Mouse (Mus musculus): ENCODE data around the gene Vav2. TPM values are rescaled to one million over a fixed set of nuclear protein-coding genes. Genes with fewer than 3 reads are reported as not detected.

Vav2 gene
- total RNA-seq, 2 experiments from 2014 or later: 10.2 to 10.5 TPM

- TF ChIP-seq CTCF (IDR thresholded peaks at IDR 0.05): no peak
- intact Hi-C loops (cut with DNase I): no loop called here
- DNase-seq (ENCODE audit: extremely low spot score in 1 of 2, low spot score in 2 of 2): no peak
- no peak overlapping the region for H3K27ac ChIP-seq
- H3K4me3 ChIP-seq: no peak overlapping the region
These were observed 86.2 kb downstream of the Vav2 start for GRCm38 (mm10) chr2:27340682-27341081.

GRCm38 (mm10) chr2:27339051-27339450, 87.8 kb downstream of the Vav2 start:
- no peak for TF ChIP-seq CTCF (IDR thresholded peaks at IDR 0.05)
- H3K27ac ChIP-seq: no peak overlapping the region
- no peak for DNase-seq (ENCODE audit: extremely low spot score in 1 of 2, low spot score in 2 of 2)
- H3K4me3 ChIP-seq: no peak overlapping the region
- intact Hi-C loops (cut with DNase I): no loop called here

DNA sequence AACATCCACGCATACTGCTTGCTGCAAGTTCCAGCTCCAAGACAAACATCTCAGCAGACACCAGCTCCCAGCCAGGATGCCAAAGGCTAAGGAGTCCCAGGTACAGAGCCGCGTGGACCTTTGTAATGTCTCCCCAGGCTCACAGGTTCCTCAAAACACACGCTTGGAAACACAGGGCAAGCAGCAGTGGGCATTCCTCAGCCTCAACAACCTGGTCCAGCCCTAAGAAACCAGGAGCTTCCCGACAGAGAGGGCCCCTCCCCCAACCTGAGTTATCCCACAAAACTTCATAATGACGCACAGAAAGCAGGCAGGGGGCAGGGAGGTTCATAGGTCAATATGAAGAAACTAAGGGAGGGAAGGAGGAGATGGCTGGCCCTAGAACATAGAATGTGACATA, 89.6 kb downstream of the Vav2 start:
- TF ChIP-seq CTCF (IDR thresholded peaks at IDR 0.05): no peak
- no peak for DNase-seq (ENCODE audit: extremely low spot score in 1 of 2, low spot score in 2 of 2)
- H3K27ac ChIP-seq: no peak overlapping the region
- intact Hi-C loops (cut with DNase I): no loop called here
- no peak overlapping the region for H3K4me3 ChIP-seq

DNA sequence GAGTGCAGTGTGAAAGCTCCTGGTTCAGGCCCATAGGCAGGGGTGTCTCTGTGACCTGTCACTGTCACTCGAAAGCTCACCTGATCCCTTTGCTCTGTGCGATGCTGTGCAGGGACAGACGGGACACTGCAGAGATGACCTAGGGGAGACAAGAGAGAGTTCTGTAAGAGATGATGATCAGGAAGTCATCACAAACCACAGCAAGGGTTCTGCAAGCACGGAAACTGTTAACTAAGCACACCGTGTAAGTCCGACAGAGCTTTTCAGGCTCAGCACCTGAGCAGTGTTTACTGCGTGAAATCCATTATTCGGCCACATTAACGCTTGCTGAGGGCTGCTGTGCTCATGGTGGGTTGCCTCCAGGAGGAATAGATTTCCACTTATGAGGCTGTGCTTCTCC, 90.2 kb downstream of the Vav2 start:
- no peak for TF ChIP-seq CTCF (IDR thresholded peaks at IDR 0.05)
- Histone ChIP-seq H3K4me3 (no peak overlapping the region), H3K27ac (no peak overlapping the region; the same call in 1 of the 2 replicates)
- intact Hi-C loops (cut with DNase I): no loop called here
- DNase-seq (ENCODE audit: extremely low spot score in 1 of 2, low spot score in 2 of 2): no peak

DNA sequence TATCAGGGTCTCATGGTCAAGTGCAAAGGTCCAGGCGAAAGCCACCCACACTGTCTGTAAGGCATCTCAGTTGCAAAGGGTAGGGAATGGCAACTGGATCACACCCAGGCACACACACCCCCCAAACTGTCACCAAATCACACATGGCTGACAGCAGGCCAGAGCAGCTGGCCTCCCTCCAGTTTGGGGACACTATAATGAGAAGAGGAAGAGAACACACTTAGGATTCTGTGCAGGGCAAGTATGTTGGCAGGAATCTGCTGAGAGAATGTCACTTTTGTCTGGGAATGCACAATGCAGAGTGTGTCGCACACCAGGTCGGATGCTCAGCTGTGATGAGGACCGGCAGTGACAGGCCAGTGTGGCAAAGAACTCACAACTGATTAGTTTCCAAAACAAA, 92.0 kb downstream of the Vav2 start:
- Histone ChIP-seq H3K4me3 (no peak overlapping the region), H3K27ac (no peak overlapping the region)
- no peak for DNase-seq (ENCODE audit: extremely low spot score in 1 of 2, low spot score in 2 of 2)
- TF ChIP-seq CTCF (IDR thresholded peaks at IDR 0.05): no peak
- intact Hi-C loops (cut with DNase I): no loop called here

DNA sequence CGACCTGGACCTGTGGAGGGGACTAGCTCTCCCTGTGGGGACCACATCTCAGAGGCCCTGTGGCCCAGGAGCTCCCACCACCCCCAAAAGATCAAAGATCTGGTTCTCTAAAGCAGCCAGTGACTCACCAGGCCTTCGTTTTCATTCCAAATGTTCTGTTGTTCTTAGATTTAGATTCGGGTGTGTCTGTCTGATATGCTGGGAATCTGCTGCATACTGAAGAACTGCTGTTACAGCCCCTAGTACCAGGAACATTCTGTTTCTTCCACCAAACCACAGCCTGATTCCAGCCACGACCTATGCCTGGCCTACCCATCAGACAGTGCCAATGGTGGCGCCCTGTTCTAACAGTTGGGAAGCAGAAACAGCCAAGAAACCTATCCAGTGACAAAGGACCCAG, 95.3 kb downstream of the Vav2 start:
- H3K4me3 ChIP-seq: no peak overlapping the region
- intact Hi-C loops (cut with DNase I): no loop called here
- no peak overlapping the region for H3K27ac ChIP-seq
- TF ChIP-seq CTCF (IDR thresholded peaks at IDR 0.05): no peak
- no peak for DNase-seq (ENCODE audit: extremely low spot score in 1 of 2, low spot score in 2 of 2)

DNA sequence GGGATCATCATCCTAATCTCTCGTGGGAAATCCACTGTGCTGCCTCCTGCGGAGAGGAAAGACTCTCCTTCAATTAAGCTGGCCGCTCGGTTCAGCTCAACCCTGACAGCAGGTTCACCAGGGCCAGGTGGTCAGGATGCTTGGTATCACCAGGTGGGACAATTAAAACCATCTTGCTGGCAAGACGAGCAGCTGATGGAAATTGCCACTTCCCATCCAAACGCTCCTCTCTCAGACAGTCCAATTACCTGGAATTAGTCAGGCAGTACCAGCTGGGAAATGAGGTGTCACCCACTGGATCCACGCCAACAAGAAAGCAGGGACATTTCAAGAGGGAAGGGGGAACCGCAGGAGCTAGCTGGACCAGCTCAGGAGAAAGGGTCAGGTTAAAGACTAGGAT, 96.4 kb downstream of the Vav2 start:
- no peak overlapping the region for H3K27ac ChIP-seq
- no peak for TF ChIP-seq CTCF (IDR thresholded peaks at IDR 0.05)
- DNase-seq (ENCODE audit: extremely low spot score in 1 of 2, low spot score in 2 of 2): no peak
- intact Hi-C loops (cut with DNase I): no loop called here
- no peak overlapping the region for H3K4me3 ChIP-seq

DNA sequence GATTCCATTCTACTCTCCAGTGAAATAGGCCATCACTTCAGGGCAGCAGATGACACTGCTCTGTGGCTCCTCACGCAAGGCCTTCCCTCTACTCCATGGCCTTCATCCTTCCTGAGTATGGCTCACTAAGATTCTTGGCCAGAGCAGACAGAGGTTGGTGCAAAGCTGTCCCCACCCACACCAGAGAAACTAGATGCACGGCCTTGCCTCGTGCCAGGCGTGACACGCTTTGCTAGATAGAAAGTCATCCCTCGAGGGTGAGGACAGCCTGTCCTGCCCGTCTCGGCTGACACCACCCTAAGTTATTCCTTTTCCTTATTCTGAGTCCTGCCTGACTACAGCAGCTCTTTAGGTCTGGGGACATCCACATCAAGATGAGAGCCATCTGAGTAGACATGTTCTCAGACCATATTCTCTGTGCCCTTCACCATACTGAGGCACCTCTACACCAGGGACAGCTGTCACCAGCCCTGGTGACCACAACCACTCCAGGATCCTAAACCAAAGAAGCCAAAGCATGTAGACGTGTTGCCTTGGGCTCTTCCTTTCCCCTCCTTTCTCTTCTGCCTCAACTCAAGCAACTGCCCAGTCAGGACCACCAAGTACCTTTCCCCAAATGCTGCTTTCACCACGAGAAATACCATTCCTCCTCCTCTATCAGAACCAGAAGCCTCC, 97.3 kb downstream of the Vav2 start:
- no peak for TF ChIP-seq CTCF (IDR thresholded peaks at IDR 0.05)
- Histone ChIP-seq H3K27ac (no peak overlapping the region), H3K4me3 (no peak overlapping the region)
- DNase-seq (ENCODE audit: extremely low spot score in 1 of 2, low spot score in 2 of 2): no peak
- intact Hi-C loops (cut with DNase I): no loop called here

DNA sequence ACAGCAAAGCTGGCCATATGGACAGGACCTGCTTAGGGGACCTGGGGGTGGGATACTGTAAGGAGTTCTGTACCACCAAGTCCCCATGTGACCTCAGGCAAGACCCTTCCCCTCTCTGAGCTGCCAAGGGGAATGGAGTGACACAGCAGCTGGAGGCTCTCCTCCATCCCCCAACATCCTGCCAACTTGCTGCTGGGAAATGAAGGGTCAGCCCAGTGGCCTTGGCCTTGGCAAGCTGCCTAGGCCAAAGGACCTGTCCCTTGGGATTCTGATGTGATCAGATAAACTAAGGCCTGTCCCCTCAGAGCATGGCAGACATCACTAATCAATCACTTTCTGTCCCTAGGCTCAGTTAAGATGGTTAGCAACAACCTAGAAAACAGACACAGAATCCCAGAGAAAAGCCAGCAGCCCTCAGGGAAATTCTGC, 98.2 kb downstream of the Vav2 start:
- intact Hi-C loops (cut with DNase I): no loop called here
- H3K27ac ChIP-seq: no peak overlapping the region
- TF ChIP-seq CTCF (IDR thresholded peaks at IDR 0.05): no peak
- no peak overlapping the region for H3K4me3 ChIP-seq
- no peak for DNase-seq (ENCODE audit: extremely low spot score in 1 of 2, low spot score in 2 of 2)

DNA sequence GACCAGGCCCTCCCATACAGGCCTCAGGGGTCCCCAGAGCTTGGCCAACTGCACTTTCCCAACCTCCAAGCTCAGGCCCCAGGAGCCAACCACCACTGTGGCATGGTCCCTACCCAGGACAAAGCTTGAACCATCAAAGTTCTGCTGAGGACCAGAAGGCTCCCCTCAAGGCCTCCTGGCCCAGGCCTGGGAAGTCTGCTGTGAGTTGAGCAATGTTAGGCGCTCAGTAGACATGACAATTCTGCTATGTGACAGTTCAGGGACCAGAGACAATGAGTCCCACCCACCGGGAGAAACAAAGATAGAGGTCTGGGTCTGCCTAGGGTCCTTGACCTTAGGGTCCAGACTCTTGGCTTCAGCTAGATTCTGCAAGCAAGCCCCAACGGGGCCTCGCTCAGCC, 98.9 kb downstream of the Vav2 start:
- intact Hi-C loops (cut with DNase I): no loop called here
- DNase-seq (ENCODE audit: extremely low spot score in 1 of 2, low spot score in 2 of 2): no peak
- no peak overlapping the region for H3K27ac ChIP-seq
- no peak for TF ChIP-seq CTCF (IDR thresholded peaks at IDR 0.05)
- no peak overlapping the region for H3K4me3 ChIP-seq

DNA sequence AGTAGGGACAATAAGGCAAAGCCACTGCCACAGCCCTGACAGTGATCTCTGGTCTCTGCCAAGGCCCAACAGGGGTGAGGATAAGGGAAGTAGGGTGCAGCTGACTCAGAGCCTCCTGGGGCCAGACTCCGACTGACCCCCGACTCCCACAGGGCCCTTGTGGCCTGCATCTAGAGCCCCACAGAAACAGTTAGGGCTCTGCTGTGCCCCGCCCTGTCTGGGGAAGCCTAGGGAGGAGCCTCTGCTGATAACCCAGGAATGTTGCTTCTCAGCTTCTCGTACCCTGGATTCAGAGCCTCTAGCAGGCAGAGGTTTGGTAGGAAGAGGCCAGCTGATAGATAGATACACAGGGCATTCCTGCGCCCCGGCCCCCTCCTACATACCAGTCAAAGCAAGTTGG, 99.8 kb downstream of the Vav2 start:
- TF ChIP-seq CTCF (IDR thresholded peaks at IDR 0.05): no peak
- intact Hi-C loops (cut with DNase I): no loop called here

DNA sequence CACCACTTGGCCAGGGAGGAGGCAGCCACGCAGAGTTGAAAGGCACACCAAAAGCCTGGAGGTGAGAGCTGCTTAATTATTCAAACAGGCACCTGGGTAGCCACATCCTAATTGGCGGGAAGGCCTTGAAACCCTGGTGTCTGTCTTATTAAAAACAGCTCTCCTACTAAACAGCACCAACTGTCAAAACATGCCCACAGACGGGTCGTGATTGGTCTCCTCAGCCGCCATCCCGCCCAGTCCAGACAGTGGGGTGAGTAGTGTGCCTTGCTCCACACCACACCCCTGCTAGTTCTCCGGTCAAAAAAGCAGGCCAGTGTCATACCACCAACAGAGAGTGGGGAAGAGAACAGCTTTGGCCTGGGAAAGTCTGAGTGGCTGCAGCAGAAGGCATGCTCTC, 100.5 kb downstream of the Vav2 start:
- DNase-seq (ENCODE audit: extremely low spot score in 1 of 2, low spot score in 2 of 2): no peak
- H3K4me3 ChIP-seq: no peak overlapping the region
- intact Hi-C loops (cut with DNase I): no loop called here
- TF ChIP-seq CTCF (IDR thresholded peaks at IDR 0.05): no peak
- no peak overlapping the region for H3K27ac ChIP-seq

More for the DNA sequence above, 99.8 kb downstream of the Vav2 start:
- Histone ChIP-seq H3K4me3 (no peak overlapping the region), H3K27ac (no peak overlapping the region)
- no peak for DNase-seq (ENCODE audit: extremely low spot score in 1 of 2, low spot score in 2 of 2)

DNA sequence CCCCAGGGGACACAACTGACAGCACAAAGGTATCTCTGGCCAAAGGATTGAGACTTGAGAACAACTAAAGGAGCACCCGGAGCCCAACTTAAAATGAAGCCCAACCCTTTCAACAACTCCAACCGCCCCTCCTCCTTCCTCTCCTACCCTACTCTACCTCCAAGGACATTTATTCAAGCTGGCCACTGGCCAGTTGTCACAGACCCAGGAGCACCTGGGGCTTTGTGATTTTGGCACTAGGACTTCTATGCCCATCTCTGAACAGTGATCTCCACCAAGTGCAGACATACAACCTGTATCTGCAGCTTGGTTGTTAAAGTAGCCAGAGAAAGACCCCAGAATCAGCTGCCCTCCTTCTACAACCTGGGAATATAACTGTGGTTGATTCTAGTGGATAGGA, 102.1 kb downstream of the Vav2 start:
- intact Hi-C loops (cut with DNase I): no loop called here
- H3K27ac ChIP-seq: no peak overlapping the region
- H3K4me3 ChIP-seq: no peak overlapping the region
- no peak for DNase-seq (ENCODE audit: extremely low spot score in 1 of 2, low spot score in 2 of 2)
- TF ChIP-seq CTCF (IDR thresholded peaks at IDR 0.05): no peak

Data from left cerebral cortex, adult 2 months (tissue).